Mouse (Mus musculus) adrenal gland, adult 8-10 months (tissue): ENCODE data around the gene Grk5. TPM values are rescaled to one million over a fixed set of nuclear protein-coding genes. Genes with fewer than 3 reads are reported as not detected.
"Not testable (repeated sequence)": the region's sequence is repeated elsewhere in the genome, so short reads cannot be mapped to it uniquely, and the experiment has no call there.

Experiments
- DNase-seq: peaks from one replicate; pipeline ENCODE4 v3.0.0; 2022
- total RNA-seq, 4 experiments: library from RNA; stranded (reverse); gene quantifications; 2 replicates each; pipeline ENCODE4 v1.2.4; 2022

The Grk5 gene
- 10 to 100 TPM; 25.4 to 74.3 (median 41.9) TPM for total RNA-seq

- DNase-seq, result peak; percentile 94
Observed at GRCm38 (mm10) chr19:60889714-60890315, at the start of gene Grk5. Grk5 (plus strand) TSS chr19:60889749.

GRCm38 (mm10) chr19:60843324-60843723, 46.2 kb upstream of the Grk5 start:
- DNase-seq, result no peak

GRCm38 (mm10) chr19:60845731-60846130, 43.8 kb upstream of the Grk5 start:
- no peak for DNase-seq

GRCm38 (mm10) chr19:60860868-60861700, 28.5 kb upstream of the Grk5 start, which contains the start of gene Sfxn4:
Sfxn4 (minus strand) TSS chr19:60861479.
- peak; percentile 96 for DNase-seq

GRCm38 (mm10) chr19:60866169-60866568, 23.4 kb upstream of the Grk5 start:
- DNase-seq, result not testable (repeated sequence)

- no peak for DNase-seq
Observed at GRCm38 (mm10) chr19:60870489-60870888, 19.1 kb upstream of the Grk5 start.

GRCm38 (mm10) chr19:60871366-60871765, 18.2 kb upstream of the Grk5 start:
- DNase-seq, result no peak

GRCm38 (mm10) chr19:60872272-60872671, 17.3 kb upstream of the Grk5 start:
- no peak for DNase-seq

GRCm38 (mm10) chr19:60873501-60873900, 16.0 kb upstream of the Grk5 start:
- peak; percentile 87 for DNase-seq

GRCm38 (mm10) chr19:60874064-60874694, 15.4 kb upstream of the Grk5 start, which contains the start of gene Prdx3:
Prdx3 (minus strand) TSS chr19:60874556.
- peak; percentile 97 for DNase-seq

- DNase-seq, result no peak
Observed at GRCm38 (mm10) chr19:60883129-60883528, 6.4 kb upstream of the Grk5 start.

GRCm38 (mm10) chr19:60887637-60888036, 1.9 kb upstream of the Grk5 start:
- no peak for DNase-seq

- peak; percentile 57 for DNase-seq
Observed at GRCm38 (mm10) chr19:60889101-60889713, 342 bp upstream of the Grk5 start.

- DNase-seq, result peak; percentile 55
Observed at GRCm38 (mm10) chr19:60890391-60891122, 1.0 kb downstream of the Grk5 start.

- no peak for DNase-seq
Observed at GRCm38 (mm10) chr19:60891123-60891470, 1.5 kb downstream of the Grk5 start.

GRCm38 (mm10) chr19:60891934-60892547, 2.5 kb downstream of the Grk5 start:
- peak; percentile 41 for DNase-seq

GRCm38 (mm10) chr19:60895251-60895880, 5.8 kb downstream of the Grk5 start:
- DNase-seq, result no peak

- DNase-seq, result no peak
Observed at GRCm38 (mm10) chr19:60903139-60903538, 13.6 kb downstream of the Grk5 start.

- DNase-seq, result no peak
Observed at GRCm38 (mm10) chr19:60903971-60904370, 14.4 kb downstream of the Grk5 start.

- no peak for DNase-seq
Observed at GRCm38 (mm10) chr19:60905477-60905876, 15.9 kb downstream of the Grk5 start.

GRCm38 (mm10) chr19:60910304-60910703, 20.8 kb downstream of the Grk5 start:
- no peak for DNase-seq
